Mouse (Mus musculus) ZHBTc4 (cell line): ENCODE measurements around the gene Olfr412.

Experiments used
- DNase-seq: peaks from one replicate; pipeline ENCODE4 v3.0.0-alpha.2; 2011; ENCODE audit warnings: low read depth, low spot score

The Olfr412 gene

DNA sequence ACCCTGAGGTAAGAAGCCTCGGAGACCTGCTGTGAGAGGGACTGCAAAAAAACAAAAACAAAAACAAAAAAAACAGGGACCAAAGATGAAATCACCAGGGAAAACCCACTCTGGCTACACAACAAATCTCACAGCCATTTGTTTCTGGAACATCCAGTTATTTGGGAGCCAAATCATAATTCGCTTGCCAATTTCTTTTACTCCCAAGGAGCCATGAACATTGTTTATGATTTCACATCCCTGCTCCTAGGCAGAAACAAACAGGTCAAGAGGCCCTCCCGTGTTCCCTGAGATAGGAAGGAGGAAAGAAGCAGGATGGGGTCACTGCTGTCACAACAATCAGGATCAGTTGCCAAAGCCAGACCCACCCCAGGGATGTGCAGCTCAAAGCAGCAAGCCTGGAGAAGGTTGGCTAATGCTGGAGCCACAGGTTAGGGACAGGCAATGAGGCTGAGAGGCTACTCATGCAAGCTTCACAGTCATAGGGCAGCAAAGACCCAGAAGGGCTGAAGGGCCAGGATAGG, 51.6 kb downstream of the Olfr412 start:
- no peak for DNase-seq

DNA sequence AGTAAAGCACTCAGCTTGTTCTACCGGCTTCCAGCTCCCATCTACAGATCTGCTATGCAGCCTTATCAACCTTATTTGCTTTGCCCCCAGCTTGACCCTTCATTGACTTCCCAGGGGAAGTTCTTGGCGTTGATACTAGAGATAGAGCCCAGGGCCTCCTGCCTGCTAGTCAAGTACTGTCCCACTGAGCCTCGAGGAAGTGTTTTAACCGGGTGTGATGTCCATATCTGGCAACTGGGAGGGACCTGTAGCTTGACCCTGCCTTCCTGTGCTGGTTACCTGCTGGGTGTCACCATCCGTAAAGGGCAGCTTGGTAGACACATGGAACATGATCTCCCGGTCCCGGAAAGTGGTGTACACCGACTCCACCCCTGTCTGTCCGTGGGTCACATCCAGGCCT, 52.2 kb downstream of the Olfr412 start:
- no peak for DNase-seq

DNA sequence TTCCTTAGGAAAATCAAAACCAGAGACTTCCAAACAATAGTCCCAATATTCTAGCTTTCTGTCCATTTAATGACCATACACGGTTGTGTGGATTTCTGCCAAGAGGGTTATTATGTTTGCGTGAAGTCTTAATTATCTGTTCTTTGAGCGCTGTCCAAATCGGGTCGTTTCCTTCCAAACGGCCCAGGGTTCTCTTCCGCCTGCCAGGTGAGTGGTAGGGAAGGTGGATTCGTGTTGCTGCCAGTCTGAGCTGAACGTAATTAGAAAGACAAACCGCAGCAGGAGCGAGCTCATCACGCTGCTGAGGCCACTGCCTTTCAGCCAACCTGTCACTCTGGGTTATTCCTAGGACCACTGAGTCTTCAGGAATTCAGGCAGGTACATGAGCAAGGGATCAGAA, 53.9 kb downstream of the Olfr412 start:
- DNase-seq = no peak
